Mouse (Mus musculus) adrenal gland, postnatal 36 days (tissue): ENCODE results near the gene Ankub1. TPM values are rescaled to one million over a fixed set of nuclear protein-coding genes. Genes with fewer than 3 reads are reported as not detected.

Source experiments
- DNase-seq, 2 experiments: peaks; one replicate each; pipeline ENCODE4 v3.0.0; 2021; ENCODE audit warnings: mixed read lengths in 1 of 2
- microRNA-seq: library from miRNA; unstranded; fragments of <30 nt; microRNA quantifications from one replicate; pipeline ENCODE4 v1.2.0, GENCODE M21; 2021
- total RNA-seq, 2 experiments: library from RNA; stranded (reverse); gene quantifications; 2 replicates each; pipeline ENCODE4 v1.2.3; 2021

Gene Ankub1
- total RNA-seq, 2 experiments from 2014 or later = not detected

DNA sequence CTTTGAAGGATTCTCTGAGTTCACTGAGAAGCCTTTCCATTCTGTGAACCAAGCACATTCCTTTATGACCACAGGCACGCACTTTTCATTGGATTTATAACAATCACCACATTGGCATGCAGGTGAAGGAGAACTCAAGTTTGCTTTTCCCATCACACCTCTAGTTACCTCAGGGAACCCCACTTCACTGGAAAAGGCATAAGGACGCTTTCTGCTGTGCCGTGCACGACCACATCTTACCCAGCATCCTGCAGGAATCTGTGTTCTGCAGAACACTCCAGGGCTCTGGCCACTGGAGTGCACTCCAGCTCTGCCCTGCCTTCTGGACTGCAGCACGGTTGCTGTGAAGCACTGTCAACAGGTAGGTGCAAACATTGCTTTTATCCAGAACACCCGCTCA lies 55.0 kb downstream of the Ankub1 start:
- no peak for DNase-seq

DNA sequence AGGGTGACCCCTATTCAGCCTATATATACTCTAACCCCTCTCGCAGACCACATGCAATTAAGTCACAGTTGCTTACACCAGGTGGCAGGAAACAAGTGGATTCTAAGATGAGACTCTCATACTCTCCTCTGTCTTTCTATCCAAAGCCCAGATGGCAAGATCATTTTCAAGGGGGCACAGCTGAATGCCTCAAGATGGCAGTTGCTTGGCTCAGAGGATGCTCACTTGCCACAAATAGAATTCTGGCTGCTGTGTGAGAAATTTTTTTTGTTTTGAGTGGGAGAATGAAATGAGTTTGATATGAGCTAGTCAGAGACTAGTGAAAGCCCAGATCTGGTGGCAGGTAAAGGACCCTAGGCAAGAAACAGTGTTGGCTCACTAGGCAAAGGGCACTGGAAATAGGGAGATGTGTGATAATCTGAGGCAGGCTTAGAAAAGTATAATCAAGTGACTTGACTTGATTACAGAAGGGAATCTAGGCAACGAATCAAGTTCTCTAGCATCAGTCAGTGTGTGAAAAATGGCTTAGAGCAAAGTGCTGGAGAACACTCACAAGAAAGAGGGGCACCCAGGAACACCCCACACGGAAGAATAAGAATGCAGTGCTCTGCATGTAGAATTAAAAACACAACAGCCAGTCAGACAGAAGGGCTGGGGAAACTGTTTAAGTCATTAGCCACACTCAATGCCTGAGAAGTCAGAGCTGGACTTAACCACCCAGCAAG lies 57.7 kb downstream of the Ankub1 start:
- DNase-seq = no peak

- DNase-seq = no peak
Observed at GRCm38 (mm10) chr3:57626954-57627513, 65.6 kb downstream of the Ankub1 start.

- DNase-seq = peak; percentile 68 to 71
Observed at GRCm38 (mm10) chr3:57625275-57625997, 67.2 kb downstream of the Ankub1 start.

- DNase-seq = peak; percentile 30 to 66
Observed at GRCm38 (mm10) chr3:57619718-57620117, 72.9 kb downstream of the Ankub1 start.

DNA sequence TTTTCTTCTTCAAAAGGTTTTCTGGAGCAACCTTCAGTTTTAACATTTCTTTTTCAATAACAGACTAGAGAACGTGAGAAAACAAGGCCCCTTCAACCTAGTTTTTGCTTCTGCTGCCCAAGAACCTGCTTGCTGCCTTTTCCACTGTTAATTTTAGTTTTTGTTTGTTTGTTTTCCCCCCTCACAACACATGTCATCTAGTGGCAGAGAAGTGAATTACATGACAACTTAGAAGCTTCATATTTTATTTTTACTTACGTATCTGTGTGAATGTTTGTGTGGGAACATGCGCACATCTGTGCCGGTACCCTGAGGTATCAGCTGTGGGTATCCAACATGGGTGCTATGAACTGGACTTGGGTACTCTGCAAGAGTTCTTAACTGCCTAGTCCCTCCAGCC lies 76.9 kb downstream of the Ankub1 start:
- no peak for DNase-seq

DNA sequence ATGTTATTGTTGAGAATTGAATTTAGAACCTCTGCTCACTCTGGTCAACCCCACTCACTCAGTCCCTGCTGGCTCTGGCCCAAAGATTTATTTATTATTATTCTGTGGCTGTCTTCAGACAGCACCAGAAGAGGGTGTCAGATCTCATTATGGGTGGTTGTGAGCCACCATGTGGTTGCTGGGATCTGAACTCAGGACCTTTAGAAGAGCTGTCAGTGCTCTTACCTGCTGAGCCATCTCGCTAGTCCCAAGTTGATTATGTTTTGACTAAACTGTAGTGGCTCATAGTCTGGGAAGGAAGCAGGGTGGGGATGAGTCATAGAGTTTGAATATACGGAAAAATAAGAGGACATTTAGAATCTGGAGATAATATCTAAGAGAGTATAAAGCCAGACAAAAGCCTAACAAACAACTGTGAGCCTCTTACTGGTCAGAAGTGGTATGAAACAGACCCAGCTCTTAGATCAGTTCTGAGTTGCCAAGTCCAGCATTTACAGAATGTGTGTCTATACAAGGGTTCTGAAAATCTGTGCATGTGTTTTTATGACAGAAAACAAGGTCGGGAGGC lies 80.1 kb downstream of the Ankub1 start:
- DNase-seq = no peak

DNA sequence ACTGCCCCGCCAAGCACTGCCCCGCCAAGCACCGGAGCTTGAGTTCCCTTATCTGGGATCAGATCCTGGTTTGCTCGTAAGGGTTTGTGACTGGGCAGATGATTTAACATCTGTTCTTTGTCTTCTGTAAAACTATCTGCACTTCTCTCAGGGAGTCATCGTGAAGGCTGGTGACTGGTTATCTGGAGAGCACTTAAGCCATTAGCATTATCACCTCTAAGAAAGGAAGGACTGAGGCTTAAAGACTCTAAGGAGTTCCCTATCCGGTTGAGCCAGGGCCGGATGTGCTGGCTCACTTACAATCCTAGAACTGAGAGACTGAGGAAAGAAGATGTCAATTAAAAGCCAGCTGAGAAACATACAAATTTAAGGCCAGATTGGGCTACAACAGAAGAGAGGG lies 80.8 kb downstream of the Ankub1 start:
- DNase-seq = no peak

Small RNAs within 50 kb of the gene (microRNA-seq; reads per million reads assigned to microRNA genes)
- not detected for gene Mir6377

Other genes with a start within 250 kb of the Ankub1 start
- gene Wwtr1, start 116.9 kb downstream of the Ankub1 start, total RNA-seq = 10 to 100 TPM; 42.9 to 48.9 TPM
- 10 to 100 TPM; 26.9 to 33.3 TPM for gene Commd2, start 41.1 kb downstream of the Ankub1 start, total RNA-seq
- gene Rnf13, start 43.3 kb upstream of the Ankub1 start, total RNA-seq = 100 to 1,000 TPM in 1 of 2 experiments, 10 to 100 TPM in 1; 80.9 to 115 TPM
- gene Pfn2, start 155.3 kb upstream of the Ankub1 start, total RNA-seq = 10 to 100 TPM; 55.7 to 60.1 TPM